In the genomic region with DNA sequence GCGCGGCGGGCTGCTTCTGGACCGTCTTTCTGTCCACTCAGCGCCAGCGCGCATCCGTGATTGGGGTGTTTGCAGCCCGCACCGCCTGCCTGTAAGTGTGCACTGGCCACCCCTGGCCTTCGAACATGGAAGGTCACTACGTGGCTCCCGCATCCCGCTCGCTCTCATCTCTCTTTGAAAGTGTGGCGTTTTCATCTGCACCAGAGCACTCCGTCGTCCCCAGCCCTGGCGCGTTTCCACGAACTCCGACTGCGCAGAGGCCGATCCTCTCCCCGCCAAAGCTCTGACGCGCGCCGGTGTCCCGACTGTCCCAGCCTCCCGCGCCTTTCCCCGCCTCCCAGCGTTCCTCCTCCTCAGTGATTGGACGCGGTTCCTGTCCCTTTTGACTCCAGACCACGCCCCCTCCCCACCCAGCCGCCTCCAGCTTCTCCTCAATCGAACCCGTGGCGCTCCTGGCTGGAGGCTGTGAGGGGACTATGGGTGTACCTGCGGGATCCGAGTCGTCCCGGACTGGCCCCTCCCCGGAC, we compare ENCODE assay signal across 8 mouse cellular contexts. TPM values are rescaled to one million over a fixed set of nuclear protein-coding genes. Genes with fewer than 3 reads are reported as not detected.
DNase-seq lines count a peak whose midpoint lies in the region; ATAC-seq lines count a peak whose summit lies in the region.

Gene Gls2 (plus strand): TSS at position 434 of the 527 bp plus-strand sequence.

- H3K36me3 ChIP-seq in hindbrain, embryonic 11.5 days (ENCODE audit: control insufficient read depth, insufficient read depth, low read length): no peaks in the 10 kb centered on the region

- ATAC-seq in hindbrain, embryonic 11.5 days (ENCODE audit: low FRiP score): peak; percentile 98

- peak within 1 kb of the TSS; percentile 60 for H3K4me3 ChIP-seq in hindbrain, embryonic 11.5 days (ENCODE audit: low read depth, low read length)

- peak; percentile 100 for DNase-seq in MN1 (ENCODE audit: low spot score)
- peak; percentile 99 for DNase-seq in cerebellum, adult 9-10 months
- peak; percentile 96 to 99 for DNase-seq in frontal cortex, adult 2 months (ENCODE audit: extremely low spot score in 1 of 2, low spot score in 1 of 2)
- peak; percentile 99 for DNase-seq in hindbrain, embryonic 11.5 days (ENCODE audit: low spot score)
- DNase-seq in layer of hippocampus, postnatal 10 days (ENCODE audit: low spot score in 2 of 2): peak; percentile 97 to 99
- DNase-seq in lung, postnatal 10 days: peak; percentile 98
- peak; percentile 95 for DNase-seq in ovary, postnatal 36 days (ENCODE audit: low spot score)
- peak; percentile 94 for DNase-seq in thymus, postnatal 25 days

- WGBS in hindbrain, embryonic 11.5 days: 0% methylated on average over 44 of the region's 46 CpGs

- no peak within 1 kb of the TSS for H3K27ac ChIP-seq in hindbrain, embryonic 11.5 days (ENCODE audit: low read depth, low read length)

- H3K9ac ChIP-seq in hindbrain, embryonic 11.5 days (ENCODE audit: low read depth, low read length): peak within 1 kb of the TSS; percentile 62

- peaks cover 17% of the 10 kb centered on the region for H3K27me3 ChIP-seq in hindbrain, embryonic 11.5 days (ENCODE audit: control insufficient read depth, insufficient read depth, low read length)

- no peaks in the 10 kb centered on the region; the same call in 1 of the 2 replicates for H3K4me1 ChIP-seq in hindbrain, embryonic 11.5 days (replicated peaks; ENCODE audit: control insufficient read depth, insufficient read depth, low read length)

- peak within 1 kb of the TSS; percentile 99 for H3K4me2 ChIP-seq in hindbrain, embryonic 11.5 days (replicated peaks; ENCODE audit: low read depth, low read length)

- H3K9me3 ChIP-seq in hindbrain, embryonic 11.5 days (ENCODE audit: control insufficient read depth, low read length): no peaks in the 10 kb centered on the region

RNA-seq across cellular contexts. Expression of gene Gls2, which starts in this region (rescaled TPM):
- 37.6 and 39.4 TPM in 2 replicates for polyA plus RNA-seq in frontal cortex, adult 2 months (2012; rRNA removed)
- polyA plus RNA-seq in hindbrain, embryonic 11.5 days (2014; fragmentation: Nextera tagmentation; extraction: Ambion mirVana): 1.3 and 1.5 TPM in 2 replicates
- total RNA-seq in layer of hippocampus, postnatal 10 days (2021): 10 to 100 TPM; 12.2 to 17.1 TPM

Comparison
In these comparisons a context has a peak if more than half of its experiments do, and no peak if none do; other contexts are left out.
1. RNA of gene Gls2 (polyA plus RNA-seq): 37.6 to 39.4 TPM in frontal cortex, adult 2 months; 1.3 to 1.5 TPM in hindbrain, embryonic 11.5 days; every median in the first group is over 10 times any median in the second.
2. Peak in every context shown above with its lines, with median percentiles within 50 percentile points of each other: DNase-seq.